Comparison of ENCODE assay signal across 8 mouse cellular contexts in the genomic region with DNA sequence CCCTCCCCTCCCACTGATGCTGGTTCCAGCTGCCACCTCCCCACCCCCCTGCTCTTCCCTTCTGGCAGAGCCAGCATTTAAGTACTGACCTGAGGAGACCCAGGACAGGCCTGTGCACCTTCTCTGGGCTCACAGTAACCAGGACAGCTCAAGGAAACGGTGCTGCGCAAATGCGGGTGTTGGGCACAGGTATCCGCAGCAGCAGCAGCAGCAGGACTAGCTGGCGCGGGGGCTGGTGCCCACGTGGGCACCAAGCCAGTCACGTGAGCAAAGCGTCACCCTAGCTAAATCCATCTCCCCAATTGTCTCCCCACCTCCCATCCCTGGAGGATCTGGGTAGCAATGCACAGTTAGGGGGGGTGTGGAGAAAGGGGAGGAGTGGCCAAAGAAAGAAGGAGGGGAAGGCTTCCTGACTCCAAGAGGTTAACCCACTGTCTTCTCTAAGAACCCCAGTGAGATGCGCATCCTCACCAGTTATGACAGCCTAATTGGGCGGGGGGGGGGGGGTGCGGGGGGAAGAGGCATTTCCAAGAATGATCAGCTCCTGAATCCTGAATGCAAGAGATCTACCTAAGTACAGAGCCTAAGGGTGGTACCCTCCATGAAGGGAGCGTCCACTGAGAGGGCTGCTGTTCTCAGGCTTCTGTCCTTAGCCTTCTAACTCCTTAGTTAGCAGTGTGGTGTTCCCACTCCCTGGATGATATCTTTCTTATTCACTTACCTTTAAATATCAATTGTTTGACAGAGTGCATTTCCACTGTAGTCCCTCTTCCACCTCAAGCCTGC. TPM values are rescaled to one million over a fixed set of nuclear protein-coding genes. Genes with fewer than 3 reads are reported as not detected.
A peak's percentile ranks its signal among the peaks of the same experiment; 100 is the strongest.
DNase-seq lines count a peak whose midpoint lies in the region; ATAC-seq and TF ChIP-seq lines count a peak whose summit lies in the region.

A gene (minus strand): TSS at position 252 of the 786 bp plus-strand sequence.

- peak; percentile 79 for DNase-seq in brain, embryonic 14.5 days (ENCODE audit: low read depth)
- peak; percentile 71 for DNase-seq in cerebellum, adult 9-11 months
- peak; percentile 14 for DNase-seq in hindbrain, embryonic 11.5 days (ENCODE audit: low spot score)
- DNase-seq in left cerebral cortex, postnatal 25 days (ENCODE audit: low spot score in 2 of 2) = peak; percentile 35 to 57
- DNase-seq in right cerebral cortex, adult 18-20 months = peak; percentile 56
- DNase-seq in urinary bladder, adult 18-20 months (ENCODE audit: low spot score in 2 of 2) = no peak
- DNase-seq in urinary bladder, adult 2 months (ENCODE audit: low spot score) = no peak

- H3K4me2 ChIP-seq in hindbrain, embryonic 11.5 days (replicated peaks; ENCODE audit: low read depth, low read length) = peak within 1 kb of the TSS; percentile 54

- 0 out of 2 replicates have a peak within 1 kb of the TSS, but pooled peaks have one; percentile 11 for H3K9ac ChIP-seq in hindbrain, embryonic 11.5 days (ENCODE audit: low read depth, low read length)

- 25% methylated on average over 7 of the region's 13 CpGs for WGBS in hindbrain, embryonic 11.5 days

- no peak within 1 kb of the TSS for H3K27ac ChIP-seq in hindbrain, embryonic 11.5 days (ENCODE audit: low read depth, low read length)

- H3K4me3 ChIP-seq in hindbrain, embryonic 11.5 days (ENCODE audit: low read depth, low read length) = peak within 1 kb of the TSS; percentile 35

- no peaks in the 10 kb centered on the region for H3K9me3 ChIP-seq in hindbrain, embryonic 11.5 days (ENCODE audit: control insufficient read depth, low read length)

- no peak for TF ChIP-seq CTCF in brain, embryonic 14.5 days (IDR thresholded peaks at IDR 0.05; ENCODE audit: borderline replicate concordance, extremely low read depth, insufficient read depth, insufficient read length)

- no peaks in the 10 kb centered on the region for H3K36me3 ChIP-seq in hindbrain, embryonic 11.5 days (ENCODE audit: control insufficient read depth, insufficient read depth, low read length)

- H3K4me1 ChIP-seq in hindbrain, embryonic 11.5 days (replicated peaks; ENCODE audit: control insufficient read depth, insufficient read depth, low read length) = no peaks in the 10 kb centered on the region

- ATAC-seq in hindbrain, embryonic 11.5 days (ENCODE audit: low FRiP score) = peak; percentile 85
- ATAC-seq in monocyte, adult 5-6 weeks (replicated peaks; ENCODE audit: insufficient number of reproducible peaks, low FRiP score, low TSS enrichment, poor library complexity, severe bottlenecking) = no peak

- no peaks in the 10 kb centered on the region for H3K27me3 ChIP-seq in hindbrain, embryonic 11.5 days (ENCODE audit: control insufficient read depth, insufficient read depth, low read length)

- intact Hi-C loops in left cerebral cortex, postnatal 25 days (cut with DNase I) = no loop called here

- no peak for TF ChIP-seq POLR2A in brain, embryonic 14.5 days (IDR thresholded peaks at IDR 0.05; ENCODE audit: borderline replicate concordance, extremely low read depth, insufficient read depth, insufficient read length, poor library complexity, severe bottlenecking)

RNA-seq across cellular contexts. Expression of the gene that starts here (rescaled TPM):
- polyA plus RNA-seq in brain, embryonic 14.5 days (2012; rRNA removed) = 19.9 and 37.5 TPM in 2 replicates
- 1.5 and 1.6 TPM in 2 replicates for polyA plus RNA-seq in hindbrain, embryonic 11.5 days (2014; fragmentation: Nextera tagmentation; extraction: Ambion mirVana)
- 100 to 1,000 TPM in 1 of 2 experiments, 10 to 100 TPM in 1; 83.8 to 106 TPM for total RNA-seq in left cerebral cortex, postnatal 25 days (2021)
- total RNA-seq in monocyte, adult 5-6 weeks (2017) = not detected in 3 replicates
- 0.91 and 1.0 TPM in 2 replicates for polyA plus RNA-seq in urinary bladder, adult 2 months (2012; rRNA removed)

Comparison
In these comparisons a context has a peak if more than half of its experiments do, and no peak if none do; other contexts are left out.
1. RNA of the gene that starts here (total RNA-seq): 83.8 to 106 TPM in left cerebral cortex, postnatal 25 days; not detected in monocyte, adult 5-6 weeks; every median in the first group is over 10 times any median in the second.
2. DNase-seq: peak in brain, embryonic 14.5 days (single experiment), cerebellum, adult 9-11 months (single experiment), hindbrain, embryonic 11.5 days (single experiment), left cerebral cortex, postnatal 25 days (2 of 2) and right cerebral cortex, adult 18-20 months (single experiment); none in urinary bladder, adult 18-20 months (0 of 2) and urinary bladder, adult 2 months (single experiment).